Mouse (Mus musculus): ENCODE results near the gene Col25a1. TPM values are rescaled to one million over a fixed set of nuclear protein-coding genes. Genes with fewer than 3 reads are reported as not detected.
A peak's percentile ranks its signal among the peaks of the same experiment; 100 is the strongest.

The Col25a1 gene
- polyA plus RNA-seq, 1 experiment from 2014 or later = 6.9 TPM

DNA sequence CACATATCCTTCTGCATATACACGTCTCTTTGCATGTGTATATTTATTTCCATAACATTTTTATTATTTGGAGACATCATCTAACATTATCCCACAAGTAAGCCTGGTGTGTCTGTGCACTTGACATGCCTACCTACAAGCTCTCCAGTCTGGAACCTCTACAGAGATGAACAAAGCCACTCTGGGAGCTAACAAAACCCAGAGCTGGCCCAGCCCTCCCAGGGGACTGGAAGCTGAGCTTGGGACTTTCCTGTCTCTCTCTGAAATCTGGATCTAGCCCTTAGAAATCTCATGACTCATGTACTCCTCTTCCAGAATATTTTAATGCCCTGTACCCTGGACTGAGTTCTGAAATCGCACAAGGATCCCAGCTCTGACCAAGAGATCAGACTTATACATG lies 365.7 kb downstream of the Col25a1 start:
- H3K36me3 ChIP-seq = no peaks in the 10 kb centered on the region
- H3K4me3 ChIP-seq (replicated peaks) = no peak overlapping the region
- H3K4me2 ChIP-seq = no peak overlapping the region
- ATAC-seq (ENCODE audit: low FRiP score) = no peak
- no peak overlapping the region for H3K9ac ChIP-seq (replicated peaks)
- no peak overlapping the region for H3K27ac ChIP-seq (replicated peaks)
- 96% methylated on average over 2 of the region's 2 CpGs for WGBS
- no peaks in the 10 kb centered on the region for H3K27me3 ChIP-seq (replicated peaks)
- H3K4me1 ChIP-seq = 0 out of 2 replicates have a peak, but pooled peaks cover 4% of the 10 kb centered on the region
- H3K9me3 ChIP-seq (replicated peaks) = no peaks in the 10 kb centered on the region

DNA sequence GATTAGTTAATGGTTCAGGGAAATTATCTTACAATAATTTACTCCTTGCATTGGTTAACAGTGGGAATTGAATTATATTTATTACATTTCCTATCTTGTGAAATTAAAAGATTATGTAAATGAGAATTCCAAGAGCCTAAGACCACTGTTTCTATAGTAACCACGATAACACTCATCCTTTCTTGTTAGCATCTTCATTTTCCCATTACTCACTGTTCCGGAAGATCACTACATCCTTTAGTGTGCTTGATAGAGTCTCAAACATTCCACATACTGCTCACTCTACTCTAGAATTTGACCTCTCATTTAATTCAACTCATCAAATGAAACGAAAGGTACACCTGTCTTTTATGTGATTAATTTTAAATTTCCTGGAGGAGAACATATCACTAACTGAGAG lies 370.4 kb downstream of the Col25a1 start:
- Histone ChIP-seq H3K36me3 (no peaks in the 10 kb centered on the region), H3K4me2 (no peak overlapping the region), H3K27me3 (replicated peaks) (no peaks in the 10 kb centered on the region), H3K27ac (replicated peaks) (no peak overlapping the region), H3K9me3 (replicated peaks) (no peaks in the 10 kb centered on the region), H3K4me3 (replicated peaks) (no peak overlapping the region), H3K4me1 (0 out of 2 replicates have a peak, but pooled peaks cover 4% of the 10 kb centered on the region), H3K9ac (replicated peaks) (no peak overlapping the region)
- 48% methylated on average over 3 of the region's 3 CpGs for WGBS
- ATAC-seq (ENCODE audit: low FRiP score) = no peak

- H3K27ac ChIP-seq (replicated peaks) = no peak overlapping the region
- no peaks in the 10 kb centered on the region for H3K4me1 ChIP-seq
- ATAC-seq (ENCODE audit: low FRiP score) = no peak
- H3K36me3 ChIP-seq = no peaks in the 10 kb centered on the region
- H3K4me2 ChIP-seq = no peak overlapping the region
- no peaks in the 10 kb centered on the region for H3K9me3 ChIP-seq (replicated peaks)
- WGBS = 86% methylated on average over 2 of the region's 2 CpGs
- no peaks in the 10 kb centered on the region for H3K27me3 ChIP-seq (replicated peaks)
- no peak overlapping the region for H3K4me3 ChIP-seq (replicated peaks)
- no peak overlapping the region for H3K9ac ChIP-seq (replicated peaks)
Measured at GRCm38 (mm10) chr3:130508330-130508729, 377.0 kb downstream of the Col25a1 start.

DNA sequence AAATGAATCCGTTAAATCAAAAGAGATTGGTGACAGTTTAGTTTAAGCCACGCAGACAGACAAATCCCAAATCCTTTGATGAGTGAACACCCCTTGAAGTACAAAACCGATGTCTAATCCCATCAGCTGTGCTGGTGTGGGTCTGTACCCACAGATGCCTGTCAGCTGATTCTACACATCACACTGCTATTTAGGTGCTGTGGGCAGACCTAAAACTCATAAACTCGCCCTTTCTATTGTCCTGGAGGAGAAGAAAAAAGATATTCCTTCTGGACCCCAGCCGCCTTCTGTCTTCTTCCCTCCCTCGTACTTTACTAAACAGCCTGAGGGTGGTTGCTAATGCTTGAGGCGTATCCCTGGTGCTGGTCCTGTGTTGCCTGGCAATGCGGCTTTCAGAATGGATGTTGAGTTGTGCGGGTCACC lies 387.2 kb downstream of the Col25a1 start:
- Histone ChIP-seq H3K9me3 (replicated peaks) (no peaks in the 10 kb centered on the region), H3K36me3 (no peaks in the 10 kb centered on the region), H3K27me3 (replicated peaks) (no peaks in the 10 kb centered on the region), H3K4me2 (no peak overlapping the region), H3K27ac (replicated peaks) (no peak overlapping the region), H3K4me3 (replicated peaks) (no peak overlapping the region), H3K4me1 (no peaks in the 10 kb centered on the region), H3K9ac (replicated peaks) (no peak overlapping the region)
- WGBS = 43% methylated on average over 9 of the region's 9 CpGs
- ATAC-seq (ENCODE audit: low FRiP score) = no peak

DNA sequence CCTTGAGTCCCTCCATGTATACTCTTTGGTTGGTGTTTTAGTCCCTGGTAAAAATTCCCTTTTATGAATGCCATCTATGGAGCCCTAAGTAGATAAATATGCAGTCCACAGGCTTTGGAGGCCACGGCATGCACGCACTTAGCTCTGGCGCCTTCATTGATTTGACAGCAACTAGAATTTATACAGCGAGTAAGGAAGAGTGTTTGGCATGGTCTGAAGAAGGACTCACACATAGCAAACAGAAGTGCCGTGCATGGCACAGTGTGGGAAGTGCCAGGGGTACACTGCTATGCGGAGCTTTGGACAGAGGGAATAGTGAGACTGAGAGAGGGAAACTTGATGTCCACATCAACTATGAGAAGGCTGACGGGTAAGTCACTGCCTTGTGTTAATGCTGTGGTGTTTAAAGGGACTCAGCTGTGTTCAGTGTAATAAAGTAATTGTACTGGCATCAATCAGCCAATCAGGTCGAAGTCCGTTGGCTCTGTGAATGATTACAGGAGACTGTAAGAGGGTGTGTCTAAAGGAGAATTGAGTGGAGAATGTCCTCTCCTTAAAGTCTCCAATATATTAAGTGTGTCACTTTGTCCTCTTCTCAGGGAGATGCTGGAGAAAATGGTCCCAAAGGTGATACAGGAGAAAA lies 390.7 kb downstream of the Col25a1 start:
- Histone ChIP-seq H3K36me3 (no peaks in the 10 kb centered on the region), H3K27me3 (replicated peaks) (no peaks in the 10 kb centered on the region), H3K4me3 (replicated peaks) (no peak overlapping the region), H3K4me2 (no peak overlapping the region), H3K9ac (replicated peaks) (no peak overlapping the region), H3K9me3 (replicated peaks) (no peaks in the 10 kb centered on the region), H3K27ac (replicated peaks) (no peak overlapping the region), H3K4me1 (no peaks in the 10 kb centered on the region)
- ATAC-seq (ENCODE audit: low FRiP score) = no peak
- 66% methylated on average over 9 of the region's 9 CpGs for WGBS

DNA sequence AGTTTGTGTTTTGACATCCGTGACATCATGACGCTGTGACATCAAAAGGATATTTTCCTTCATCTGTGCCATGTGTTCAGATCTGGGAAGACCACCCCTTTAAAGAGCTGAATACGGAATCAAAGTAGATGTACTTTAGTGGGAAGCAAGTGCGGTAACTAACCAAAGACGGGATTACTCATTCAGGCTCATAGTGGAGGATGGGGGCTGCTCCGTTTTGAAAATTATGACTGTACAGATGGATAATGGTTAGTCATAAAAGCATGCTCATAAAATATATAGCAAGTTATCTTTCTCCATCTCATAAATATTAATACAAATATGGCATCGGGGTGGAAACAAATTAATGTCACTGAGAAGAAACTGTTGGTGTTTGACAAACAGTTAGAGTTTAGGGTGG lies 391.7 kb downstream of the Col25a1 start:
- no peak overlapping the region for H3K9ac ChIP-seq (replicated peaks)
- no peak overlapping the region for H3K4me2 ChIP-seq
- H3K4me1 ChIP-seq = no peaks in the 10 kb centered on the region
- H3K4me3 ChIP-seq (replicated peaks) = no peak overlapping the region
- ATAC-seq (ENCODE audit: low FRiP score) = peak; percentile 21; the same call in 1 of the 2 replicates
- no peaks in the 10 kb centered on the region for H3K9me3 ChIP-seq (replicated peaks)
- no peaks in the 10 kb centered on the region for H3K27me3 ChIP-seq (replicated peaks)
- no peak overlapping the region for H3K27ac ChIP-seq (replicated peaks)
- H3K36me3 ChIP-seq = no peaks in the 10 kb centered on the region
- 66% methylated on average over 7 of the region's 7 CpGs for WGBS

- H3K36me3 ChIP-seq = no peaks in the 10 kb centered on the region
- 73% methylated on average over 16 of the region's 16 CpGs for WGBS
- H3K4me2 ChIP-seq = no peak overlapping the region
- no peak for ATAC-seq (ENCODE audit: low FRiP score)
- no peak overlapping the region for H3K4me3 ChIP-seq (replicated peaks)
- no peak overlapping the region for H3K9ac ChIP-seq (replicated peaks)
- no peak overlapping the region for H3K27ac ChIP-seq (replicated peaks)
- H3K9me3 ChIP-seq (replicated peaks) = no peaks in the 10 kb centered on the region
- H3K27me3 ChIP-seq (replicated peaks) = no peaks in the 10 kb centered on the region
- no peaks in the 10 kb centered on the region for H3K4me1 ChIP-seq
Measured at GRCm38 (mm10) chr3:130524367-130525137, 393.3 kb downstream of the Col25a1 start.

DNA sequence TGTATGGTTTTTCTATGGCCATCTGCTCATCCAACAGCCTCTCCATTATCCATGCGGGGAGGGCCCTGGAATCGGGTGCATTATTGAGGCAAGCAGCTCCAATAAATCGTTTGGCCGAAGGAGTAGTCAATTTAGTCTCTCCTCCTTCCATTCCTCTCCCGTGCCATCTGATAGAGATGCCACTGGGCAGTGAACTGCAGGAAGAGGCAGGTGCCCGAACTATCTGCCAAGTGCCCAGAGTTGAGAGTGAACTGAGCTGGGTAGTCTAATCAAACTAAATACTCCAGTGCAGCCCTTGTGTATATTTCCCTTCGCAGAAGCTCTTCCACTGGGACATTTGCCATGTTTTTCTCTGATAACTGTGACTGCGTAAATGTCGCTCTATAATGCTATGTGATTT lies 403.7 kb downstream of the Col25a1 start:
- no peaks in the 10 kb centered on the region for H3K9me3 ChIP-seq (replicated peaks)
- WGBS = 67% methylated on average over 9 of the region's 9 CpGs
- no peak overlapping the region for H3K4me3 ChIP-seq (replicated peaks)

DNA sequence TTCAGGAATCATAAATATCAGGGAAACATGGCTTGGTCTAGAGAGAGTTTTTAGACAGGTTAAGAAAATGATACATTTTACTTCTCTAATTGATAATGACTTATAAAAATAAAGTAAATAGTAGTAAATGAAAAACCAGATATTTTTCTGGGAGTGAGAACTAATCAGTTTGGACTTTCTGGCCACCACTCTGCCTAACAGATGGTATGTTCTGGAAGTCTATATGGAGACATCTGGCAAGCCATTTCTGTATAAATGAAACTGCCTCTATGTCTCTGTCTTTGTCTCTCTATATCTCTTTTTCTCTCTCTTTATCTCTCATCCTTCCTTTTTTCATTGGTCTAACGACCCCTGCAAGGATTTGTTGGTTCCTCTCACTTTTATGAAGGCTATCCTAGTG lies 410.2 kb downstream of the Col25a1 start:
- Histone ChIP-seq H3K4me2 (no peak overlapping the region), H3K9ac (replicated peaks) (no peak overlapping the region), H3K4me3 (replicated peaks) (no peak overlapping the region), H3K4me1 (no peaks in the 10 kb centered on the region), H3K27ac (replicated peaks) (no peak overlapping the region), H3K9me3 (replicated peaks) (no peaks in the 10 kb centered on the region), H3K36me3 (no peaks in the 10 kb centered on the region), H3K27me3 (replicated peaks) (no peaks in the 10 kb centered on the region)
- no peak for ATAC-seq (ENCODE audit: low FRiP score)
- whole genome bisulfite sequencing = 52% methylated on average over 1 of the region's 1 CpGs

More for the DNA sequence above, 403.7 kb downstream of the Col25a1 start:
- H3K9ac ChIP-seq (replicated peaks) = no peak overlapping the region
- no peak overlapping the region for H3K27ac ChIP-seq (replicated peaks)
- no peaks in the 10 kb centered on the region for H3K27me3 ChIP-seq (replicated peaks)
- no peak for ATAC-seq (ENCODE audit: low FRiP score)
- no peak overlapping the region for H3K4me2 ChIP-seq
- H3K36me3 ChIP-seq = no peaks in the 10 kb centered on the region
- no peaks in the 10 kb centered on the region for H3K4me1 ChIP-seq

DNA sequence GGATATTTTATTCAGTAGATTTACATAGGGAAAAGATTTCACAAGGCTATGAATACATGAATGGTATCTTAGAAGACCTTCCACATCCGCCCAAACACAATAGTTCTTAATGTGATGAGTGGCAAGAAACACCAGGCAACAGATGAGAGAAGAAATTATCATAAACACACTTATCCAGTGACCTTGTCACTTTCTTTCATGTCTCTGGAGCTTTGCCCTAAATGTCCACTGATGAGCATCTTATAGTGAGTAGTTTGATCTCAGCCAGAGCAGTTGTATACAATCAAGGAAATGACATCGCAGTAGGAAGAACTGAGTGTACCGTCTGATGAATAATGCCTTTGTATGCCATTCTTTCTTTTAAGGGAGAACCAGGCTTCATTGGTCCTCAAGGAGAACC lies 414.7 kb downstream of the Col25a1 start:
- no peaks in the 10 kb centered on the region for H3K9me3 ChIP-seq (replicated peaks)
- no peak overlapping the region for H3K9ac ChIP-seq (replicated peaks)
- no peak for ATAC-seq (ENCODE audit: low FRiP score)
- H3K4me3 ChIP-seq (replicated peaks) = no peak overlapping the region
- H3K4me2 ChIP-seq = no peak overlapping the region
- 82% methylated on average over 3 of the region's 3 CpGs for WGBS
- no peaks in the 10 kb centered on the region for H3K36me3 ChIP-seq
- no peak overlapping the region for H3K27ac ChIP-seq (replicated peaks)
- H3K4me1 ChIP-seq = no peaks in the 10 kb centered on the region
- H3K27me3 ChIP-seq (replicated peaks) = no peaks in the 10 kb centered on the region

DNA sequence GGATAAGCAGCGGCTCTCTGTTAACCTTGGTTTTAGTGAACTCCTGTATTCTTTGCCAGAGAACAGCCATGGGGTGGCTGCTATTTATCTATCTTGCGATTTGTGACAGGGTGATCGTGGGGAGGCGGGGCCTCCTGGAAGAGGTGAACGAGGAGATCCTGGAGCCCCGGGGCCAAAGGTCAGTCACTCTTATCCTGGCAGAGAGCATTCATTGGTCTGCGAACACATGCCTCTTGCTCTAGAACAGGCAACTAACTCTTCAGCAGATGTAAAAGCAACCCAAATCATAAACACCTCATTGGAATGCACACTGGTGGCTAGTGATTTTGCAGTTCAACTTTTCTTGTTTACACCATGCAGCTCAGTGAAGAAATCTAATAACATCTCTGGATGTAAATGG lies 417.8 kb downstream of the Col25a1 start:
- Histone ChIP-seq H3K4me1 (no peaks in the 10 kb centered on the region), H3K4me2 (no peak overlapping the region), H3K4me3 (replicated peaks) (no peak overlapping the region), H3K36me3 (no peaks in the 10 kb centered on the region), H3K9me3 (replicated peaks) (no peaks in the 10 kb centered on the region), H3K9ac (replicated peaks) (no peak overlapping the region), H3K27me3 (replicated peaks) (no peaks in the 10 kb centered on the region), H3K27ac (replicated peaks) (no peak overlapping the region)
- ATAC-seq (ENCODE audit: low FRiP score) = no peak
- 81% methylated on average over 7 of the region's 7 CpGs for WGBS

DNA sequence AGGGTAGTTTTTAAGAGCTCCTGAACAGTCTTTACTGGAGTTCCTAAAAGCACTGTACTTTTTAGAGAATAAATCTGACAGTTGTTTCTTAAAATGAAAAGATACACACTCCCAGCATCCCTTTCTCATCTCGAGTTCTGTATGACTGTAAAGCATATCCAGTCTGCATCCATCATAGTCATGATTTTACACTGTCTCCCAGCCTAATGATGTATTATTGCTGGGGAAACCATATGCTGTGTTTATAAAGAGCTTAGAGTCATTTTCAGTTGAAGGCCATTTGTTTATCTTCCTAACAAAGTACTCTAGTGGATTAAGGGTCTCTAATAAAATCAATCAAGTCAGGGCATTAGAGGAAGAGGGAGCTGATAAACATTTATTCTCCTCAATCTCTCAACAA lies 425.0 kb downstream of the Col25a1 start:
- Histone ChIP-seq H3K9me3 (replicated peaks) (no peaks in the 10 kb centered on the region), H3K4me3 (replicated peaks) (no peak overlapping the region), H3K27me3 (replicated peaks) (no peaks in the 10 kb centered on the region), H3K36me3 (no peaks in the 10 kb centered on the region), H3K4me1 (no peaks in the 10 kb centered on the region), H3K4me2 (no peak overlapping the region), H3K9ac (replicated peaks) (no peak overlapping the region), H3K27ac (replicated peaks) (no peak overlapping the region)
- ATAC-seq (ENCODE audit: low FRiP score) = no peak
- 60% methylated on average over 1 of the region's 1 CpGs for WGBS

Data from neural tube, embryonic 15.5 days (tissue).